Mouse (Mus musculus) gastrocnemius, postnatal 25 days (tissue): ENCODE measurements at regions not wholly inside any gene's neighbourhood (a gene's known extent, or its start where the extent isn't known, plus 50 kb on each side); places are given as distances from the start of the nearest gene placed in this dataset.

Source experiments
- DNase-seq: peaks from one replicate; pipeline ENCODE4 v3.0.0; 2022

GRCm38 (mm10) chr7:79201246-79201645, 52.4 kb upstream of the Mfge8 start:
- DNase-seq, result no peak

- DNase-seq, result peak; percentile 60
Observed at GRCm38 (mm10) chr7:79202336-79202735, 53.5 kb upstream of the Mfge8 start.

GRCm38 (mm10) chr7:79203481-79203880, 54.6 kb upstream of the Mfge8 start:
- DNase-seq, result no peak

- no peak for DNase-seq
Observed at GRCm38 (mm10) chr7:79207140-79207539, 58.3 kb upstream of the Mfge8 start.

GRCm38 (mm10) chr7:79210376-79211215, 61.7 kb upstream of the Mfge8 start:
- no peak for DNase-seq

- DNase-seq, result no peak
Observed at GRCm38 (mm10) chr7:79211287-79211976, 61.6 kb upstream of the Abhd2 start.

- no peak for DNase-seq
Observed at GRCm38 (mm10) chr7:79212231-79212630, 60.8 kb upstream of the Abhd2 start.

- no peak for DNase-seq
Observed at GRCm38 (mm10) chr7:79215001-79215400, 58.0 kb upstream of the Abhd2 start.

- DNase-seq, result no peak
Observed at GRCm38 (mm10) chr7:79217232-79217631, 55.8 kb upstream of the Abhd2 start.

- no peak for DNase-seq
Observed at GRCm38 (mm10) chr7:79222626-79223335, 50.2 kb upstream of the Abhd2 start.
